Mouse (Mus musculus): ENCODE data around the gene Uvrag. TPM values are rescaled to one million over a fixed set of nuclear protein-coding genes. Genes with fewer than 3 reads are reported as not detected.
"Not testable (repeated sequence)": the region's sequence is repeated elsewhere in the genome, so short reads cannot be mapped to it uniquely, and the experiment has no call there.

Gene Uvrag
- polyA plus RNA-seq, 1 experiment from 2014 or later = 16.7 TPM

DNA sequence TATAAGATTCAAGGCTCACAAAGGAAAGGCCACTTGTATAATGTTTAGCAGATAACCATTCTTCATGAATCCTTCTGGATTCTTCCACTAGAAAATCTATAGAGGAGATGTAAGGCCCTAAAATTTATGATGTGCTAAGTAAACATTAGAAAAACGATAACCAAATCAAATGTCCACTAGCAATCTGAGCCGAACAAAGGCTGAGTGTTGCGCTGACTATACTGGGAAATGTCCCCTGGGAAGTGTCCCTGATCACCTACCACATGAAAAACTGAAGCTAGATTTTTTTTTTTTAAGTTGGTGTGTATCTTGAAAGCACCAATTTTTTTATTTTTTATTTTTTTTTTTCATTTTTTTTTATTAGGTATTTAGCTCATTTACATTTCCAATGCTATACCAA lies 76.1 kb downstream of the Uvrag start:
- no peak overlapping the region for H3K4me2 ChIP-seq
- no peaks in the 10 kb centered on the region for H3K36me3 ChIP-seq (ENCODE audit: control insufficient read depth, insufficient read depth, low read length)
- H3K27ac ChIP-seq (ENCODE audit: low read depth, low read length) = no peak overlapping the region
- no peaks in the 10 kb centered on the region for H3K9me3 ChIP-seq (replicated peaks; ENCODE audit: control insufficient read depth, low read length)
- H3K27me3 ChIP-seq (ENCODE audit: control insufficient read depth, insufficient read depth, low read length) = no peaks in the 10 kb centered on the region
- ATAC-seq (replicated peaks; ENCODE audit: insufficient number of reproducible peaks, low FRiP score, low TSS enrichment) = no peak
- H3K9ac ChIP-seq (ENCODE audit: low read depth, low read length) = no peak overlapping the region
- peaks cover 16% of the 10 kb centered on the region for H3K4me1 ChIP-seq (ENCODE audit: control insufficient read depth, insufficient read depth, low read length)
- 79% methylated on average over 3 of the region's 3 CpGs for WGBS (ENCODE audit: insufficient replicate concordance)
- H3K4me3 ChIP-seq (ENCODE audit: low read depth, low read length) = no peak overlapping the region

- peaks cover 16% of the 10 kb centered on the region for H3K4me1 ChIP-seq (ENCODE audit: control insufficient read depth, insufficient read depth, low read length)
- not testable (repeated sequence) for H3K27ac ChIP-seq (ENCODE audit: low read depth, low read length); H3K9me3 ChIP-seq (replicated peaks; ENCODE audit: control insufficient read depth, low read length); ATAC-seq (replicated peaks; ENCODE audit: insufficient number of reproducible peaks, low FRiP score, low TSS enrichment); H3K27me3 ChIP-seq (ENCODE audit: control insufficient read depth, insufficient read depth, low read length); H3K9ac ChIP-seq (ENCODE audit: low read depth, low read length); H3K4me3 ChIP-seq (ENCODE audit: low read depth, low read length); H3K4me2 ChIP-seq; H3K36me3 ChIP-seq (ENCODE audit: control insufficient read depth, insufficient read depth, low read length)
- 77% methylated on average over 3 of the region's 3 CpGs for WGBS (ENCODE audit: insufficient replicate concordance)
Observed at GRCm38 (mm10) chr7:99062263-99062662, 78.7 kb downstream of the Uvrag start.

GRCm38 (mm10) chr7:99061056-99061680 lies 79.8 kb downstream of the Uvrag start:
- no peaks in the 10 kb centered on the region for H3K27me3 ChIP-seq (ENCODE audit: control insufficient read depth, insufficient read depth, low read length)
- WGBS (ENCODE audit: insufficient replicate concordance) = 72% methylated on average over 7 of the region's 7 CpGs
- H3K27ac ChIP-seq (ENCODE audit: low read depth, low read length) = no peak overlapping the region
- H3K9ac ChIP-seq (ENCODE audit: low read depth, low read length) = no peak overlapping the region
- no peak for ATAC-seq (replicated peaks; ENCODE audit: insufficient number of reproducible peaks, low FRiP score, low TSS enrichment)
- no peaks in the 10 kb centered on the region for H3K9me3 ChIP-seq (replicated peaks; ENCODE audit: control insufficient read depth, low read length)
- H3K4me3 ChIP-seq (ENCODE audit: low read depth, low read length) = no peak overlapping the region
- H3K4me2 ChIP-seq = no peak overlapping the region
- H3K36me3 ChIP-seq (ENCODE audit: control insufficient read depth, insufficient read depth, low read length) = no peaks in the 10 kb centered on the region
- peaks cover 14% of the 10 kb centered on the region for H3K4me1 ChIP-seq (ENCODE audit: control insufficient read depth, insufficient read depth, low read length)

GRCm38 (mm10) chr7:99060476-99060875 lies 80.5 kb downstream of the Uvrag start:
- H3K4me1 ChIP-seq (ENCODE audit: control insufficient read depth, insufficient read depth, low read length) = peaks cover 8% of the 10 kb centered on the region
- no peaks in the 10 kb centered on the region for H3K36me3 ChIP-seq (ENCODE audit: control insufficient read depth, insufficient read depth, low read length)
- H3K27me3 ChIP-seq (ENCODE audit: control insufficient read depth, insufficient read depth, low read length) = no peaks in the 10 kb centered on the region
- H3K4me3 ChIP-seq (ENCODE audit: low read depth, low read length) = no peak overlapping the region
- ATAC-seq (replicated peaks; ENCODE audit: insufficient number of reproducible peaks, low FRiP score, low TSS enrichment) = no peak
- 82% methylated on average over 5 of the region's 5 CpGs for WGBS (ENCODE audit: insufficient replicate concordance)
- no peaks in the 10 kb centered on the region for H3K9me3 ChIP-seq (replicated peaks; ENCODE audit: control insufficient read depth, low read length)
- H3K27ac ChIP-seq (ENCODE audit: low read depth, low read length) = no peak overlapping the region
- no peak overlapping the region for H3K4me2 ChIP-seq
- no peak overlapping the region for H3K9ac ChIP-seq (ENCODE audit: low read depth, low read length)

DNA sequence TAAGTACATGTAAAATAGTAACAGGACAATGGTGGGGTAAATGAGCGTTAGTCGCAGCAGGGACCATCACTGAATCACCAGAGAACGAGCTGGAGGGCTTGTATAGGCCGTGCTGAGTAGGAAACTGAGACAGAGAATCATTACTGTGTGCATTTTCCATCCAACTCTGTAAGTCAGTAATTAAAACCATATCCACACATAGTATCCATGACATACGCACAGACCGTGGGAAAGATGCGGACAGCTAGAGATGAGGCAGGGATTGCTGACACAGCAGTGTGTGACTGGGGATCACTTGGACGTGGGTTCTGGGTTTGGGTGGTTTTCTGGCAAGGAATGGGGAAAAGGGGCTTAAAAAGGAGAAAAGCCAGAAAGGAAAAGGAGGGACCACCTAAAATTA lies 81.0 kb downstream of the Uvrag start:
- no peaks in the 10 kb centered on the region for H3K36me3 ChIP-seq (ENCODE audit: control insufficient read depth, insufficient read depth, low read length)
- no peak overlapping the region for H3K4me2 ChIP-seq
- ATAC-seq (replicated peaks; ENCODE audit: insufficient number of reproducible peaks, low FRiP score, low TSS enrichment) = no peak
- no peaks in the 10 kb centered on the region for H3K9me3 ChIP-seq (replicated peaks; ENCODE audit: control insufficient read depth, low read length)
- WGBS (ENCODE audit: insufficient replicate concordance) = 91% methylated on average over 8 of the region's 8 CpGs
- H3K27ac ChIP-seq (ENCODE audit: low read depth, low read length) = no peak overlapping the region
- H3K27me3 ChIP-seq (ENCODE audit: control insufficient read depth, insufficient read depth, low read length) = no peaks in the 10 kb centered on the region
- no peak overlapping the region for H3K9ac ChIP-seq (ENCODE audit: low read depth, low read length)
- peaks cover 4% of the 10 kb centered on the region; the same call in 1 of the 2 replicates for H3K4me1 ChIP-seq (ENCODE audit: control insufficient read depth, insufficient read depth, low read length)
- H3K4me3 ChIP-seq (ENCODE audit: low read depth, low read length) = no peak overlapping the region

DNA sequence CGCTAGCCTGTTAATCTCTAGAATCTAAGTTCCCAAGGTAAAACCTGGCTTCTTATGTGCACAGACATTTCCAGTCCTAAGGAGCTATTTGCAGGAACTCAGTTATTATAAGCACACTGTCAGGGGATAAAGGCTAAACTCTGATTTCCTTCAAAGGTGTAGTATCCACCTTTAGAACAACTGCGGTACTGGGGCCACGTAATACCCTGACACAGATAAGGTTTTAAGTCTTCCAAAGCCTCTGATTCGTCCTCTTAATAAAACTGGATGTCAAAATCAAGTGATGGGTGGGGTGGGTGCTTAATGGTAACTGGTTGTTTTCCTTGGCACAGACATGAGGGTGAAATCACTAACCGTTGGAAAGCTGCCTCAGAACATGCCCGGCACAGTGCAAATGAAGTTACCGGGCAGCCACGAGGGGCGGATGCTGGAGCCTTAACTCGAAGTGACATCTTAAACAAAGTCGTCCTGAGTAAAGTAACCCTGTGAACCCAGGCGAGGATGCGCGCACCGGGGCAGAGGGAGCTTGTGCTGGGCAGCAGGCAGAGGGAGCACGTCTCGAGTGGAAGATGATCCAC lies 83.8 kb downstream of the Uvrag start:
- WGBS (ENCODE audit: insufficient replicate concordance) = 83% methylated on average over 17 of the region's 17 CpGs
- H3K9me3 ChIP-seq (replicated peaks; ENCODE audit: control insufficient read depth, low read length) = no peaks in the 10 kb centered on the region
- no peak overlapping the region for H3K27ac ChIP-seq (ENCODE audit: low read depth, low read length)
- no peak overlapping the region for H3K4me3 ChIP-seq (ENCODE audit: low read depth, low read length)
- no peak for ATAC-seq (replicated peaks; ENCODE audit: insufficient number of reproducible peaks, low FRiP score, low TSS enrichment)
- H3K27me3 ChIP-seq (ENCODE audit: control insufficient read depth, insufficient read depth, low read length) = no peaks in the 10 kb centered on the region
- no peaks in the 10 kb centered on the region for H3K36me3 ChIP-seq (ENCODE audit: control insufficient read depth, insufficient read depth, low read length)
- no peak overlapping the region for H3K4me2 ChIP-seq
- peaks cover 4% of the 10 kb centered on the region; the same call in 1 of the 2 replicates for H3K4me1 ChIP-seq (ENCODE audit: control insufficient read depth, insufficient read depth, low read length)
- no peak overlapping the region for H3K9ac ChIP-seq (ENCODE audit: low read depth, low read length)

DNA sequence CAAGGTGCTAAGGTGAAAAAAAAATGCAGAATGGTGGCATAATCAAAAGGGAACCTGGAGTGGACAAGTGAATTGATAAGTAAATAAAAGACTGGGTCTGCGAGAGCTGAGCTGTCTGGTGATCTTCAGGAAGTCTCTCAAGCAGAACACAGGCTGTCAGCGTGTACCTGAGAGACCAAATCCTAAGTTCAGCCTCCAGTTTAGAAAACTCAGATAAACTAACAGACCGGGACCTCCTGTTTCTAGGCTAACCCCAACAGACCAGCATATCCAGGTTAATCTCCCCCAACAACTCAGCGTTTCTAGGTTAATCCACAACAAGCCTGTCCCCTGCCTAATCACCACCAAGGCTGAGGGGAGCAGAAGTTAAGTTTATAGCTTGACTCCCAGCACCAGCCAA lies 87.3 kb downstream of the Uvrag start:
- Histone ChIP-seq H3K36me3 (ENCODE audit: control insufficient read depth, insufficient read depth, low read length) (no peaks in the 10 kb centered on the region), H3K9ac (ENCODE audit: low read depth, low read length) (no peak overlapping the region), H3K27ac (ENCODE audit: low read depth, low read length) (no peak overlapping the region), H3K4me3 (ENCODE audit: low read depth, low read length) (no peak overlapping the region), H3K4me1 (ENCODE audit: control insufficient read depth, insufficient read depth, low read length) (peaks cover 6% of the 10 kb centered on the region; the same call in 1 of the 2 replicates), H3K9me3 (replicated peaks; ENCODE audit: control insufficient read depth, low read length) (no peaks in the 10 kb centered on the region), H3K27me3 (ENCODE audit: control insufficient read depth, insufficient read depth, low read length) (no peaks in the 10 kb centered on the region), H3K4me2 (no peak overlapping the region)
- 77% methylated on average over 4 of the region's 4 CpGs for WGBS (ENCODE audit: insufficient replicate concordance)
- no peak for ATAC-seq (replicated peaks; ENCODE audit: insufficient number of reproducible peaks, low FRiP score, low TSS enrichment)

DNA sequence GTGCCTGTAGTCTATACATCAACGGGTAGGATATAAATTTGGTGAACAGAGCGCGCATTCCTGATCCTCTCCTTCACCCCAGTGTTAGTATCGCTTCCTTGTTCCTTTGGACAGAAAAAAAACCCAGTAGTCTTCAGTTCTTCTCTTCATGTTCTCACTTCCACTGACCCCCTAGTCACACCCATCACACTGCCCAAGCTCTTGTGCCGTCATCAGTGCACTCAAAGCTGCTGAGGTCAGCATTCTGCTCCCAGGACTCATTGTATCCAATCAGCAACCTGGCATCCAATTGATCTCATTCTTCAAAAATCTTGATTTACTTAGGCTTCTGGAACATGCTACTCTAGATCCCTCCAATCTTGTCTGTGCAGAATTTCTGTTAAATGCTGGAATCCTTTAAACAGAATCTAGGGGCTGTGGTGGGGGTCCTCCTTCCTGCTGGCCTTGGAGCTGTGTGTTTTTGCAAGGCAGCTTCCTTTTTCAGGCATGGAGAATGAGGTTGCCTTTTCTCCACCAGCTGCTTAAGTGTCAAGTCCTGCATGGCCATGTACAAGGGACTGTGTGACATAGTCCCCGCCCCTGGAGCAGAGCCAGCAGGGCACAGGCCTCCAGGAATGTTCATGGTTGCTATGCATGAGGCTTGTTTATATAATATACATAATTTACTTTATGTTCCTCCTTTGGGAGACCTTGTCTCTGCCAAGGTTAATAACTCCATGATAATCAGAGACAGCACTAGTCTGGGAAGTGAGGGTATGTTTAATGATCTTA lies 88.3 kb downstream of the Uvrag start:
- ATAC-seq (replicated peaks; ENCODE audit: insufficient number of reproducible peaks, low FRiP score, low TSS enrichment) = no peak
- WGBS (ENCODE audit: insufficient replicate concordance) = 88% methylated on average over 6 of the region's 6 CpGs
- H3K9me3 ChIP-seq (replicated peaks; ENCODE audit: control insufficient read depth, low read length) = no peaks in the 10 kb centered on the region

More for the DNA sequence above, 88.3 kb downstream of the Uvrag start:
- Histone ChIP-seq H3K4me2 (no peak overlapping the region), H3K4me1 (ENCODE audit: control insufficient read depth, insufficient read depth, low read length) (peaks cover 6% of the 10 kb centered on the region; the same call in 1 of the 2 replicates), H3K9ac (ENCODE audit: low read depth, low read length) (no peak overlapping the region), H3K27me3 (ENCODE audit: control insufficient read depth, insufficient read depth, low read length) (no peaks in the 10 kb centered on the region), H3K36me3 (ENCODE audit: control insufficient read depth, insufficient read depth, low read length) (peaks cover 4% of the 10 kb centered on the region; the same call in 1 of the 2 replicates), H3K4me3 (ENCODE audit: low read depth, low read length) (no peak overlapping the region), H3K27ac (ENCODE audit: low read depth, low read length) (no peak overlapping the region)

Measured in heart, embryonic 11.5 days (tissue).